Mouse (Mus musculus) kidney, adult 2 months (tissue): ENCODE measurements around the gene Ddias.

Experiments
- CTCF ChIP-seq: fragments of 200-500 bp; conservative IDR thresholded peaks from 2 replicates; pipeline ENCODE4 v1.5.1; 2011; ENCODE audit warnings: low read depth, mild to moderate bottlenecking, control low read depth, low read length, moderate library complexity, mixed read lengths; ENCODE audit not compliant: insufficient read depth, insufficient read length
- POLR2A ChIP-seq: fragments of 200-500 bp; IDR thresholded peaks from one replicate; pipeline ENCODE4 v1.6.1; 2011; ENCODE audit warnings: low read depth, low read length, control low read depth

- TF ChIP-seq CTCF (peak; percentile 89), POLR2A (no peak)
These were observed 29.5 kb upstream of the Ddias start for GRCm38 (mm10) chr7:92903360-92904038.
